Mouse (Mus musculus) embryonic facial prominence, embryonic 11.5 days (tissue): ENCODE data around the gene Spata9. TPM values are rescaled to one million over a fixed set of nuclear protein-coding genes. Genes with fewer than 3 reads are reported as not detected.

Experiments
- ATAC-seq: fragments of 200-750 bp; cut with Nextera tagmentation; replicated peaks from 2 replicates; pipeline ENCODE4 v1.8.0; 2017; ENCODE audit warnings: low read depth; ENCODE audit not compliant: insufficient number of reproducible peaks, low FRiP score, low TSS enrichment
- DNase-seq: peaks from one replicate; pipeline ENCODE4 v3.0.0-alpha.2; 2015; ENCODE audit warnings: low spot score
- H3K27ac ChIP-seq: fragments of 300-500 bp; sonication (generic); replicated peaks from 2 replicates; pipeline ENCODE4 v1.5.1; 2014; ENCODE audit warnings: mild to moderate bottlenecking, low read depth, low read length, control low read depth
- H3K27me3 ChIP-seq: fragments of 300-500 bp; sonication (generic); 2 replicates; pipeline ENCODE4 v1.6.1; 2014; ENCODE audit warnings: mild to moderate bottlenecking, low read length, moderate library complexity, mixed read lengths; ENCODE audit not compliant: control insufficient read depth, insufficient read depth
- H3K36me3 ChIP-seq: fragments of 300-500 bp; sonication (generic); replicated peaks from 2 replicates; pipeline ENCODE4 v1.6.1; 2014; ENCODE audit warnings: low read depth, mild to moderate bottlenecking, low read length, moderate library complexity, mixed read lengths; ENCODE audit not compliant: control insufficient read depth, insufficient read depth
- H3K4me1 ChIP-seq: fragments of 300-500 bp; sonication (generic); 2 replicates; pipeline ENCODE4 v1.6.1; 2014; ENCODE audit warnings: low read length, mixed read lengths; ENCODE audit not compliant: control insufficient read depth, insufficient read depth
- H3K4me2 ChIP-seq: fragments of 300-500 bp; sonication (generic); 2 replicates; pipeline ENCODE4 v1.6.1; 2014; ENCODE audit warnings: low read depth, mild to moderate bottlenecking, control low read depth, low read length, moderate library complexity
- H3K4me3 ChIP-seq: fragments of 300-500 bp; sonication (generic); 2 replicates; pipeline ENCODE4 v1.5.1; 2014; ENCODE audit warnings: low read depth, low read length, control low read depth
- H3K9ac ChIP-seq: fragments of 300-500 bp; sonication (generic); replicated peaks from 2 replicates; pipeline ENCODE4 v1.6.1; 2014; ENCODE audit warnings: mild to moderate bottlenecking, control low read depth, low read length
- H3K9me3 ChIP-seq: fragments of 300-500 bp; sonication (generic); replicated peaks from 2 replicates; pipeline ENCODE4 v1.6.1; 2016; ENCODE audit warnings: mild to moderate bottlenecking, low read length, inconsistent platforms, mixed read lengths; ENCODE audit not compliant: control insufficient read depth
- WGBS: fragments of 180-500 bp; shearing (Covaris S2); extraction: QIAGEN DNeasy Blood & Tissue Kit; methylation state at CpG from one replicate; pipeline ENCODE4 v1.1.7; 2014; 5-methylcytosine and 5-hydroxymethylcytosine counted together
- polyA plus RNA-seq: library from polyadenylated mRNA; unstranded; fragments of >200 nt; fragmentation: Nextera tagmentation; extraction: Ambion mirVana; gene quantifications from 2 replicates; pipeline ENCODE4 v1.2.1, GENCODE M21; 2014

Spata9 gene
- polyA plus RNA-seq, 1 experiment from 2014 or later = 0.66 TPM

DNA sequence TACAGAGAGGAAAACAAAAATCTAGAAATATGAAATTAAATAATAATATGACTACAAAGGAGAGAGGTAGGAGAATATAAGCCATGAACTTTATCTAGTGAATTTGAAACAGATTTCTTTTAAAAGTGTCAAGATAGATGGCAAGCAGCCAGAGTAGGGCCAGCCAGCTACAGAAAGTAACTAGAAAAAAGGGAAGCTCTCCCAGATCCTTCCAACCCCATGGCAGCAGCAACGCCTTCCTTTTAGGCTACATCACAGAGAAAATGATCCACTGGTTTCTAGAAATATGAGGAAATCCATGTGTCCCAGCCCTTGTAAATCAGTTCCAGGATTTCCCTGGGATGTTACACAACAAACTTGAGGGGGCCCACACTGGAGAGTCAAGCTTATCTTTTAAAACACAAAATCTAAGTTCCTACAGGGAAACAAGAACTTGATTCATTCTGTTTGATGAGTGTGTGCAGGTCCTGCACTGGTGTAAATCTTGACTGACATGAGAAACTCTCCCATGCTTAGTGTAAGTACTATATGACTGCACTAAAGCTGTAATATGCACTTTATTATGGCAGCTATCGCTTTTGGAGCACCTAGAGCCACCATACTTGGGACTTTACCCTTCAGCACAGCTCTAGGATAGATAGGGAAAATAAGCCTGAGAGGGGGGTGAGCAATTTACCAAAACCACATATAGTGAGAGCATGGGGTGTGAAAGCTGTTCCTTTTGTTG is 26.0 kb upstream of the Spata9 start:
- no peak overlapping the region for H3K9ac ChIP-seq
- no peak overlapping the region for H3K4me2 ChIP-seq
- no peaks in the 10 kb centered on the region for H3K9me3 ChIP-seq
- H3K4me1 ChIP-seq = no peaks in the 10 kb centered on the region
- no peak overlapping the region for H3K27ac ChIP-seq
- DNase-seq = no peak
- H3K36me3 ChIP-seq = no peaks in the 10 kb centered on the region; the same call in 1 of the 2 replicates
- ATAC-seq = no peak
- no peaks in the 10 kb centered on the region for H3K27me3 ChIP-seq
- 93% methylated on average over 2 of the region's 2 CpGs for WGBS
- no peak overlapping the region for H3K4me3 ChIP-seq

DNA sequence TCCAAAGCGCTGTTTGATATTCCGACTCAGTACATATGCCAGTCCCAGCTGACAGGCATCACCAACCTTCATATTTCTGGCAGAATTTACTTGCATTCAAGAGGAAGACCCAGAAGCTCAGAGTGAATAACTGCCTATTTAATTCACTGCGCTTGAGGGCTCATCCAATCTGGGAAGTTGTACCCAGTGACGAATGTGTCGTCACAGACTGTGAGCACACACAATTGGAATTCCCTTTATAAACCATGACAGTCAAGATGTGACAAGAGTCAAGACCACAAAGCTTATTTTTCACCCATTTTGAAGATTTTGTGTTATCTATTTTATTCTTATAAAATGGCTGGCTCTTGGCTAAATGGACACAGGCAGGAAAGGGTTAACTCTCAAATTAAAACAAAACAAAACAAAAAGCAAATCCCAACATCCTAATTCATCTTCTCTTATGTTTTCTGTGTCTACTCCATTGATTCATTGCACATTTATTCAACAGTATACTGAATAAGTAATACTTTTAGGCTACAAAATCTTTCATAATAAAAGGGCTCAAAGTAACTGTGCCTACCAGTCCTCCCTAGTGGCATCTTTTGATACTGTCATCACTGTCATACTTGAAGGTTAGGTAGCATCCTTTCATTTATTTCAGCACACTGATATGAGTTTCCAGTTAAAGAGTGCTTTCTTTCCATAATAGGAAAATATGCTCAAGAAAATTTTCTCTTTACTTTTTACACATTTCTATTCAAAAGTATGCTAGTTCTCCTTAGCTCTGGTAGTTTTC is 25.2 kb upstream of the Spata9 start:
- H3K9ac ChIP-seq = no peak overlapping the region
- DNase-seq (peak; percentile 17), ATAC-seq (no peak)
- H3K36me3 ChIP-seq = no peaks in the 10 kb centered on the region; the same call in 1 of the 2 replicates
- WGBS = 83% methylated on average over 5 of the region's 5 CpGs
- no peak overlapping the region for H3K27ac ChIP-seq
- H3K9me3 ChIP-seq = no peaks in the 10 kb centered on the region
- H3K27me3 ChIP-seq = no peaks in the 10 kb centered on the region
- H3K4me2 ChIP-seq = peak overlapping the region; percentile 23; the same call in 1 of the 2 replicates
- 0 out of 2 replicates have a peak overlapping the region, but pooled peaks have one; percentile 9 for H3K4me3 ChIP-seq
- H3K4me1 ChIP-seq = no peaks in the 10 kb centered on the region

DNA sequence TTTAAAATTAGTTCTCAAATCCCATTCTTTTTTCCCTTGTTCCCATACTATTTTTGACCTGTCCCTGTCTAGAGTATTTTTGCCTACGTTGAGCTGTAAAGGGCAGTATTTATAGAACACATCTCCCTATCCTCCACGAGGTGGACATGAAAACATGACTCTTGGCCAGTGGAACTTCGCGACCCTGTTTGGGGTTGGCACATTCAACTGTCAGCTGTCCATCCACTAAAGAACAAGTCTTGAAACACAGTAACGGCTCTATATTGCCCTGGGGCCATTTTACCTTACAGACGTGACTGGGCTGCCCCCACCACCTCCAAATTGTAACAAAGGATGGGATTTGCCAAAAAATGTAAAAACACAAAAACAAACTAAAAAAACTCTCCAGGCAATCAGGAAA is 24.2 kb upstream of the Spata9 start:
- peak; percentile 18; the same call in 1 of the 2 replicates for ATAC-seq
- DNase-seq = peak; percentile 57
- H3K27me3 ChIP-seq = no peaks in the 10 kb centered on the region
- peak overlapping the region; percentile 99; the same call in 1 of the 2 replicates for H3K27ac ChIP-seq
- H3K9me3 ChIP-seq = no peaks in the 10 kb centered on the region
- peak overlapping the region; percentile 97 for H3K9ac ChIP-seq
- H3K4me2 ChIP-seq = peak overlapping the region; percentile 51
- H3K36me3 ChIP-seq = no peaks in the 10 kb centered on the region; the same call in 1 of the 2 replicates
- 1% methylated on average over 6 of the region's 6 CpGs for WGBS
- H3K4me1 ChIP-seq = no peaks in the 10 kb centered on the region
- peak overlapping the region; percentile 88 for H3K4me3 ChIP-seq

DNA sequence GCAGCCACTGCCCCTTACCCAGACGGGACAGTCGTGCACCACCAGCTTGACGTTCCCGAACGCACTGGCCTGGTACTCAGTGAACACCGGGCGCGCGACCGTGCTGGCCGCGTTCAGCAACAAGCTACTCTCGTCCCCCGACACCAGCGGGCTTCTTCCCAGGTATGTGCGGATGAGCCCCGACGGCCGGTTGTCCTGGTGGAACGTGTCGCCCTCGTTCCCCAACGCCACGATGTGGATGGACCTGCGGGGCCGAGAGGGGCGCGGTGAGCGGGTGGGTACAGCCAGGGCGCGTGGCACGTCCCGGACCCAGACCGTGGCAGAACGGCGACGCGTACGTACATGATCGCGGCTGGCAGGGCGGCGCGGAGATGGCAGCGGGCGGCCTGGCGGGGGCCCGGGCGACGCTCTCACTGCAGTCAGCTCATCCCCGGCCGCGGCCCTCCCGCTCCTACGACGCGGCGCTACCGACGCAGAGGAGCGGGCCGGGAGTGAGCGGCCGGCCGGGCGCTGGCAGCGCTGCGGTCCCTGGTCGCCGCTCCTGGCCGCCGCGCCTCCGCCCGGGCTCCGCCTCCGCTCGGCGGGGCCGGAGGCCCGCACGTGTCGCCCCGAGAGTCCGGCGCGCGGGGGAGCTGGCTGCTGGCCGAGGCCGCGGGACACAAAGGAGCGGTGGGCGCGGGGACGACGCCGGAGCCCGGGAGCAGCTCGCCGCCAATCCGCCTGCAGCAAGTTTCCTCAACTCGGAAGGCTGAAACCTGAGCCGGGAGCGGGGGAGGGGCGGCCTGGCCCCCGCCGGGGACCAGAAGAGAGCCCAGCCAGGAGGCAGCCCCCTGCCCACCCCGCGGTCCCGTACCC is 23.5 kb upstream of the Spata9 start, which contains the start of gene Rhobtb3:
TSS of gene Rhobtb3 (minus strand) at position 737 of the 855 bp plus-strand sequence.
- no peaks in the 10 kb centered on the region for H3K36me3 ChIP-seq
- no peaks in the 10 kb centered on the region for H3K9me3 ChIP-seq
- H3K4me3 ChIP-seq = peak within 1 kb of the TSS; percentile 88
- WGBS = under 1% methylated on average over 102 of the region's 110 CpGs
- peak within 1 kb of the TSS; percentile 51 for H3K4me2 ChIP-seq
- peak within 1 kb of the TSS; percentile 97 for H3K9ac ChIP-seq
- ATAC-seq (peak; percentile 90), DNase-seq (peak; percentile 95)
- H3K27ac ChIP-seq = peak within 1 kb of the TSS; percentile 99
- no peaks in the 10 kb centered on the region for H3K27me3 ChIP-seq
- no peaks in the 10 kb centered on the region for H3K4me1 ChIP-seq

DNA sequence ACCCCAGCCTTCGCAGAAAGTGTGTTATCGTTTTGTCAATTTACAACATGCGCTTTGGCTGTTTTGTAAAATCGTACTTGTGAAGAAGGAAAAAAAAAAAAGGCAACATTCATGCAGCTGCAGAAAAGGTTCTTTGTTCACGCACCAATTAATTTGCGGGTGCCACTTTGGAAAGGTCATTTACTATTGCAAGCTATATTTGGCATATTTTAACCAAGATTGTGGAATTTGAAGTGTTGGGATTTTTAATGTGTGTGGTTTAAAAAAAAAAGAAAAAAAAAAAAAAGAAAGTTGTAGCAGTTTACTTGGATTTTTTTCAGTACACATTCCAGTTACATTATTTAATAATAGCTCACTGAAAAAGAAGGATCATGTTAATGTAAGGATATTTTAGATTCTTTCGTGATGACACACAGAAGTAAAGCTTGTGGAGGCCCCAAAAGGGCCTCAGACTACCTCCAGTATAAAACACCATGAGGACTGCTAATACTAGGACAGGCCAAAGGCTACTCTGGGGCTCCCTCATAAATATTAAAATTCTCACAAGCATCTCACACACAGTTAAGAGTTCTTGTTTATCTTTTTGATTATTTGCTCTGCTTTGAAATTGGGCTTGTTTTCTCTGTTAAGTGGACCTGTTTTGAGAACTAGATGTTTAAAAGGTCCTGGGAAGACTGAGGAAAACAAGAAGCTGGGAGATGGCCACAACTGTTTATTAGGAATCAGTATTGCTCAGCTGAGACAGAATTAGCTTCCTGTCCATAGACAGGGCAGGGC is 22.7 kb upstream of the Spata9 start:
- no peak; the same call in 1 of the 2 replicates for ATAC-seq
- H3K4me2 ChIP-seq = peak overlapping the region; percentile 51
- no peaks in the 10 kb centered on the region for H3K9me3 ChIP-seq
- peak; percentile 35 for DNase-seq
- no peaks in the 10 kb centered on the region for H3K36me3 ChIP-seq
- H3K9ac ChIP-seq = peak overlapping the region; percentile 97
- peak overlapping the region; percentile 88 for H3K4me3 ChIP-seq
- 1% methylated on average over 7 of the region's 7 CpGs for WGBS
- H3K27ac ChIP-seq = peak overlapping the region; percentile 99
- H3K27me3 ChIP-seq = no peaks in the 10 kb centered on the region
- H3K4me1 ChIP-seq = no peaks in the 10 kb centered on the region

DNA sequence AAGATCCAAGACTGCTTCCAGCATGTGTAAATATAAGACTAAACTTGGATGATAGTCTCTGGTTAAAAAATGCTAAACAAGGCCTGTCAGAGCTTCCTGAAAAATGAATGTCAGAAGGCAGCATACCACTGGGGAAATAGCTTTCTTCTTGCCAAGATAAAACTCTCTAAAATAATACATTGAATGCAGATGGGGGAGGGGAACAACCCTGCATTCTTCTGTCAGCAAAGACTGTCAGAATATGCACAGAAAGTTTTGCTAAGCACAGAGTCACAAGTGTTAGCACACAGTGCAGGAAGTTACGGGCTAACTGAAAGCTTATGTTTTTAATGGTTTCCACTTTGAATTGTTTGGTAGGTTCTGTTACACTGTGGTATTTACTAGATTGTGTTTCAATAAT is 16.7 kb upstream of the Spata9 start:
- Histone ChIP-seq H3K4me1 (no peaks in the 10 kb centered on the region), H3K4me3 (no peak overlapping the region), H3K9me3 (no peaks in the 10 kb centered on the region), H3K9ac (no peak overlapping the region), H3K27ac (no peak overlapping the region), H3K27me3 (no peaks in the 10 kb centered on the region), H3K36me3 (no peaks in the 10 kb centered on the region), H3K4me2 (no peak overlapping the region)
- DNase-seq (peak; percentile 66), ATAC-seq (peak; percentile 52; the same call in 1 of the 2 replicates)
- whole genome bisulfite sequencing = 15% methylated on average over 1 of the region's 1 CpGs

DNA sequence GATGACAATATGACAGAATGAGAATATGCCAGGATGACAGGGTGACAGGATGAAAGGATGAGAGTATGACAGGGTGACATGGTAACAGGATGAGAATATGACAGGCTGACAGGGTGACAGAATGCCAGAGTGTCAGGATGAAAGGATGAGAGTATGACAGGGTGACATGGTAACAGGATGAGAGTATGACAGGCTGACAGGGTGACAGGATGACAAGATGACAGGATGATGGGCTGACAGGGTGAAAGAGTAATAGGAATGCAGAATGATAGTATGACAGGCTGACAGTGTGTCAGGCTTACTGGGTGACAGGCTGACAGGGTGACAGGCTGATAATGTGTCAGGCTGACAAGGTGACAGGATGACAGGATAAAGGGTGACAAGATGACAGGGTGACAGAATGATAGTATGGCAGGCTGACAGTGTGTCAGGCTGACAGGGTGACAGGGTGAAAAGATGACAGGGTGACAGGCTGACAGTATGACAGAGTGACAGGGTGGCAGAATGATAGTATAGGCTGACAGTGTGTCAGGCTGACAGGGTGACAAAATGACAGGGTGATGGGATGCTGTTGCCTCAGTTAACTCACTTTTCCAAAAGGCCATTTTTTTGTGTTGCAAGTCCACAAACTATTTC is 11.5 kb upstream of the Spata9 start:
- ATAC-seq = 0 out of 2 replicates have a peak, but pooled peaks have one; percentile 39

More for the DNA sequence above, 11.5 kb upstream of the Spata9 start:
- Histone ChIP-seq H3K9ac (no peak overlapping the region), H3K36me3 (no peaks in the 10 kb centered on the region), H3K4me1 (no peaks in the 10 kb centered on the region), H3K27me3 (no peaks in the 10 kb centered on the region), H3K4me3 (no peak overlapping the region), H3K9me3 (no peaks in the 10 kb centered on the region), H3K4me2 (no peak overlapping the region), H3K27ac (no peak overlapping the region)
- DNase-seq = no peak
